Mouse (Mus musculus): Measurements from ENCODE around the gene Jund.

The Jund gene

GRCm38 (mm10) chr8:70691230-70691629 lies 7.5 kb upstream of the Jund start:
- H3K9me3 ChIP-seq (ENCODE audit: low read length), result no peaks in the 10 kb centered on the region
- H3K27me3 ChIP-seq (ENCODE audit: insufficient read depth, low read length), result no peaks in the 10 kb centered on the region
- TF ChIP-seq POU5F1 (IDR thresholded peaks at IDR 0.05; ENCODE audit: borderline replicate concordance, low read length) (no peak), CTCF (conservative IDR thresholded peaks at IDR 0.05; ENCODE audit: low read length) (no peak), NANOG (IDR thresholded peaks at IDR 0.05; ENCODE audit: borderline replicate concordance, low read length) (no peak)
- peaks cover 77% of the 10 kb centered on the region for H3K4me1 ChIP-seq (replicated peaks; ENCODE audit: low read depth, low read length)
- H3K36me3 ChIP-seq (ENCODE audit: insufficient read depth, low read length), result peaks cover 26% of the 10 kb centered on the region
- H3K4me3 ChIP-seq (replicated peaks; ENCODE audit: low read length), result peak overlapping the region; percentile 79

- no peak for TF ChIP-seq POU5F1 (IDR thresholded peaks at IDR 0.05; ENCODE audit: borderline replicate concordance, low read length)
- no peak for TF ChIP-seq CTCF (conservative IDR thresholded peaks at IDR 0.05; ENCODE audit: low read length)
- no peak for TF ChIP-seq NANOG (IDR thresholded peaks at IDR 0.05; ENCODE audit: borderline replicate concordance, low read length)
- Histone ChIP-seq H3K36me3 (ENCODE audit: insufficient read depth, low read length) (peaks cover 21% of the 10 kb centered on the region), H3K4me3 (replicated peaks; ENCODE audit: low read length) (peak overlapping the region; percentile 79), H3K27me3 (ENCODE audit: insufficient read depth, low read length) (no peaks in the 10 kb centered on the region), H3K4me1 (replicated peaks; ENCODE audit: low read depth, low read length) (peaks cover 74% of the 10 kb centered on the region), H3K9me3 (ENCODE audit: low read length) (no peaks in the 10 kb centered on the region)
Measured at GRCm38 (mm10) chr8:70691727-70692231, 7.0 kb upstream of the Jund start.

- Histone ChIP-seq H3K9me3 (ENCODE audit: low read length) (no peaks in the 10 kb centered on the region), H3K4me3 (replicated peaks; ENCODE audit: low read length) (peak overlapping the region; percentile 35), H3K27me3 (ENCODE audit: insufficient read depth, low read length) (no peaks in the 10 kb centered on the region), H3K4me1 (replicated peaks; ENCODE audit: low read depth, low read length) (peaks cover 78% of the 10 kb centered on the region), H3K36me3 (ENCODE audit: insufficient read depth, low read length) (peaks cover 8% of the 10 kb centered on the region)
- TF ChIP-seq CTCF (conservative IDR thresholded peaks at IDR 0.05; ENCODE audit: low read length) (no peak), NANOG (IDR thresholded peaks at IDR 0.05; ENCODE audit: borderline replicate concordance, low read length) (no peak), POU5F1 (IDR thresholded peaks at IDR 0.05; ENCODE audit: borderline replicate concordance, low read length) (no peak)
Measured at GRCm38 (mm10) chr8:70693636-70694035, 5.1 kb upstream of the Jund start.

- Histone ChIP-seq H3K4me3 (replicated peaks; ENCODE audit: low read length) (peak overlapping the region; percentile 59), H3K36me3 (ENCODE audit: insufficient read depth, low read length) (no peaks in the 10 kb centered on the region), H3K9me3 (ENCODE audit: low read length) (no peaks in the 10 kb centered on the region), H3K4me1 (replicated peaks; ENCODE audit: low read depth, low read length) (peaks cover 62% of the 10 kb centered on the region), H3K27me3 (ENCODE audit: insufficient read depth, low read length) (no peaks in the 10 kb centered on the region)
- TF ChIP-seq POU5F1 (IDR thresholded peaks at IDR 0.05; ENCODE audit: borderline replicate concordance, low read length) (no peak), NANOG (IDR thresholded peaks at IDR 0.05; ENCODE audit: borderline replicate concordance, low read length) (no peak), CTCF (conservative IDR thresholded peaks at IDR 0.05; ENCODE audit: low read length) (no peak)
Measured at GRCm38 (mm10) chr8:70695318-70696018, 3.3 kb upstream of the Jund start.

GRCm38 (mm10) chr8:70696019-70696885 lies 2.5 kb upstream of the Jund start:
- Histone ChIP-seq H3K9me3 (ENCODE audit: low read length) (no peaks in the 10 kb centered on the region), H3K4me3 (replicated peaks; ENCODE audit: low read length) (peak overlapping the region; percentile 59), H3K4me1 (replicated peaks; ENCODE audit: low read depth, low read length) (peaks cover 64% of the 10 kb centered on the region), H3K36me3 (ENCODE audit: insufficient read depth, low read length) (peaks cover 4% of the 10 kb centered on the region; the same call in 1 of the 2 replicates), H3K27me3 (ENCODE audit: insufficient read depth, low read length) (no peaks in the 10 kb centered on the region)
- TF ChIP-seq CTCF (conservative IDR thresholded peaks at IDR 0.05; ENCODE audit: low read length) (no peak), NANOG (IDR thresholded peaks at IDR 0.05; ENCODE audit: borderline replicate concordance, low read length) (no peak), POU5F1 (IDR thresholded peaks at IDR 0.05; ENCODE audit: borderline replicate concordance, low read length) (no peak)

- Histone ChIP-seq H3K27me3 (ENCODE audit: insufficient read depth, low read length) (no peaks in the 10 kb centered on the region), H3K9me3 (ENCODE audit: low read length) (no peaks in the 10 kb centered on the region), H3K4me1 (replicated peaks; ENCODE audit: low read depth, low read length) (peaks cover 67% of the 10 kb centered on the region), H3K36me3 (ENCODE audit: insufficient read depth, low read length) (peaks cover 4% of the 10 kb centered on the region; the same call in 1 of the 2 replicates), H3K4me3 (replicated peaks; ENCODE audit: low read length) (0 out of 2 replicates have a peak overlapping the region, but pooled peaks have one; percentile 32)
- TF ChIP-seq CTCF (conservative IDR thresholded peaks at IDR 0.05; ENCODE audit: low read length) (no peak), NANOG (IDR thresholded peaks at IDR 0.05; ENCODE audit: borderline replicate concordance, low read length) (no peak), POU5F1 (IDR thresholded peaks at IDR 0.05; ENCODE audit: borderline replicate concordance, low read length) (no peak)
Measured at GRCm38 (mm10) chr8:70696946-70697345, 1.8 kb upstream of the Jund start.

- no peaks in the 10 kb centered on the region for H3K27me3 ChIP-seq (ENCODE audit: insufficient read depth, low read length)
- H3K4me1 ChIP-seq (replicated peaks; ENCODE audit: low read depth, low read length), result peaks cover 61% of the 10 kb centered on the region
- peak overlapping the region; percentile 90 for H3K4me3 ChIP-seq (replicated peaks; ENCODE audit: low read length)
- H3K36me3 ChIP-seq (ENCODE audit: insufficient read depth, low read length), result peaks cover 4% of the 10 kb centered on the region; the same call in 1 of the 2 replicates
- no peaks in the 10 kb centered on the region for H3K9me3 ChIP-seq (ENCODE audit: low read length)
- TF ChIP-seq CTCF (conservative IDR thresholded peaks at IDR 0.05; ENCODE audit: low read length), result no peak
Measured at GRCm38 (mm10) chr8:70697366-70698250, 1.1 kb upstream of the Jund start.

Measured in E14TG2a.4 (cell line).